Mouse (Mus musculus) erythroblast, embryonic 14.5 days (primary cell): Measurements from ENCODE around the gene Vsir. TPM values are rescaled to one million over a fixed set of nuclear protein-coding genes. Genes with fewer than 3 reads are reported as not detected.

ENCODE experiments used
- H3K27me3 ChIP-seq: 2 replicates; pipeline ENCODE4 v1.6.1; 2012; ENCODE audit warnings: inconsistent platforms; ENCODE audit not compliant: control insufficient read depth
- H3K36me3 ChIP-seq: 2 replicates; pipeline ENCODE4 v1.6.1; 2012; ENCODE audit warnings: mild to moderate bottlenecking, inconsistent platforms; ENCODE audit not compliant: control insufficient read depth
- H3K4me1 ChIP-seq: 2 replicates; pipeline ENCODE4 v1.6.1; 2012; ENCODE audit warnings: inconsistent platforms; ENCODE audit not compliant: control insufficient read depth
- H3K4me3 ChIP-seq: replicated peaks from 2 replicates; pipeline ENCODE3; 2012; ENCODE audit warnings: moderate library complexity, mild to moderate bottlenecking, inconsistent platforms
- H3K9me3 ChIP-seq: 2 replicates; pipeline ENCODE4 v1.6.1; 2012; ENCODE audit warnings: low read length, inconsistent platforms, mixed read lengths; ENCODE audit not compliant: control insufficient read depth
- GATA1 ChIP-seq: IDR thresholded peaks from 2 replicates; pipeline ENCODE4 v1.6.1; 2012; ENCODE audit warnings: low read length, inconsistent platforms, mixed read lengths
- TAL1 ChIP-seq: IDR thresholded peaks from 3 replicates; pipeline ENCODE4 v1.6.1; 2012; ENCODE audit warnings: low read length, inconsistent platforms, mixed read lengths
- polyA plus RNA-seq: library from polyadenylated mRNA; stranded (reverse); fragments of >175 nt; gene quantifications from 2 replicates; pipeline ENCODE4 v1.2.3, GENCODE M21; 2012

Gene Vsir
- polyA plus RNA-seq, 1 experiment, result 6.2 TPM

GRCm38 (mm10) chr10:60361615-60362309 lies 15.1 kb downstream of the Vsir start:
- Histone ChIP-seq H3K36me3 (peaks cover 52% of the 10 kb centered on the region), H3K4me1 (no peaks in the 10 kb centered on the region), H3K27me3 (no peaks in the 10 kb centered on the region), H3K9me3 (no peaks in the 10 kb centered on the region), H3K4me3 (no peak overlapping the region)
- TF ChIP-seq GATA1, result no peak
- TF ChIP-seq TAL1, result no peak

- Histone ChIP-seq H3K9me3 (no peaks in the 10 kb centered on the region), H3K4me3 (no peak overlapping the region), H3K27me3 (no peaks in the 10 kb centered on the region), H3K36me3 (peaks cover 52% of the 10 kb centered on the region), H3K4me1 (no peaks in the 10 kb centered on the region)
- TF ChIP-seq TAL1 (no peak), GATA1 (no peak)
Observed at GRCm38 (mm10) chr10:60362310-60362628, 15.6 kb downstream of the Vsir start.

- Histone ChIP-seq H3K36me3 (peaks cover 51% of the 10 kb centered on the region), H3K27me3 (no peaks in the 10 kb centered on the region), H3K4me3 (no peak overlapping the region), H3K9me3 (no peaks in the 10 kb centered on the region), H3K4me1 (no peaks in the 10 kb centered on the region)
- TF ChIP-seq TAL1 (no peak), GATA1 (no peak)
Observed at GRCm38 (mm10) chr10:60363426-60363825, 16.8 kb downstream of the Vsir start.

GRCm38 (mm10) chr10:60367145-60367544 lies 20.5 kb downstream of the Vsir start:
- Histone ChIP-seq H3K9me3 (no peaks in the 10 kb centered on the region), H3K4me1 (0 out of 2 replicates have a peak, but pooled peaks cover 2% of the 10 kb centered on the region), H3K36me3 (peaks cover 36% of the 10 kb centered on the region), H3K27me3 (no peaks in the 10 kb centered on the region), H3K4me3 (no peak overlapping the region)
- TF ChIP-seq TAL1, result no peak
- TF ChIP-seq GATA1, result no peak

GRCm38 (mm10) chr10:60367904-60368303 lies 21.3 kb downstream of the Vsir start:
- Histone ChIP-seq H3K4me1 (0 out of 2 replicates have a peak, but pooled peaks cover 2% of the 10 kb centered on the region), H3K9me3 (no peaks in the 10 kb centered on the region), H3K36me3 (peaks cover 36% of the 10 kb centered on the region), H3K27me3 (no peaks in the 10 kb centered on the region), H3K4me3 (no peak overlapping the region)
- TF ChIP-seq TAL1, result no peak
- TF ChIP-seq GATA1, result no peak

GRCm38 (mm10) chr10:60369405-60369804 lies 22.8 kb downstream of the Vsir start:
- peaks cover 27% of the 10 kb centered on the region for H3K36me3 ChIP-seq
- H3K4me1 ChIP-seq, result 0 out of 2 replicates have a peak, but pooled peaks cover 2% of the 10 kb centered on the region

GRCm38 (mm10) chr10:60370098-60370497 lies 23.4 kb downstream of the Vsir start:
- TF ChIP-seq TAL1, result no peak
- no peaks in the 10 kb centered on the region for H3K9me3 ChIP-seq
- no peaks in the 10 kb centered on the region for H3K27me3 ChIP-seq
- peaks cover 24% of the 10 kb centered on the region for H3K36me3 ChIP-seq
- H3K4me1 ChIP-seq, result 0 out of 2 replicates have a peak, but pooled peaks cover 2% of the 10 kb centered on the region
- no peak overlapping the region for H3K4me3 ChIP-seq

More at GRCm38 (mm10) chr10:60369405-60369804, 22.8 kb downstream of the Vsir start:
- TF ChIP-seq TAL1, result no peak
- no peak for TF ChIP-seq GATA1
- Histone ChIP-seq H3K4me3 (no peak overlapping the region), H3K9me3 (no peaks in the 10 kb centered on the region), H3K27me3 (no peaks in the 10 kb centered on the region)

GRCm38 (mm10) chr10:60370601-60371061 lies 24.0 kb downstream of the Vsir start:
- no peak for TF ChIP-seq TAL1
- no peak for TF ChIP-seq GATA1
- peaks cover 24% of the 10 kb centered on the region for H3K36me3 ChIP-seq
- 0 out of 2 replicates have a peak, but pooled peaks cover 2% of the 10 kb centered on the region for H3K4me1 ChIP-seq
- H3K9me3 ChIP-seq, result no peaks in the 10 kb centered on the region
- no peak overlapping the region for H3K4me3 ChIP-seq
- H3K27me3 ChIP-seq, result no peaks in the 10 kb centered on the region

- Histone ChIP-seq H3K4me3 (no peak overlapping the region), H3K27me3 (no peaks in the 10 kb centered on the region), H3K36me3 (peaks cover 24% of the 10 kb centered on the region), H3K9me3 (no peaks in the 10 kb centered on the region), H3K4me1 (0 out of 2 replicates have a peak, but pooled peaks cover 2% of the 10 kb centered on the region)
- no peak for TF ChIP-seq GATA1
- no peak for TF ChIP-seq TAL1
Observed at GRCm38 (mm10) chr10:60371596-60372386, 25.1 kb downstream of the Vsir start.
